Mouse (Mus musculus): ENCODE measurements around the gene Cog7.
A peak's percentile ranks its signal among the peaks of the same experiment; 100 is the strongest.

Gene Cog7

DNA sequence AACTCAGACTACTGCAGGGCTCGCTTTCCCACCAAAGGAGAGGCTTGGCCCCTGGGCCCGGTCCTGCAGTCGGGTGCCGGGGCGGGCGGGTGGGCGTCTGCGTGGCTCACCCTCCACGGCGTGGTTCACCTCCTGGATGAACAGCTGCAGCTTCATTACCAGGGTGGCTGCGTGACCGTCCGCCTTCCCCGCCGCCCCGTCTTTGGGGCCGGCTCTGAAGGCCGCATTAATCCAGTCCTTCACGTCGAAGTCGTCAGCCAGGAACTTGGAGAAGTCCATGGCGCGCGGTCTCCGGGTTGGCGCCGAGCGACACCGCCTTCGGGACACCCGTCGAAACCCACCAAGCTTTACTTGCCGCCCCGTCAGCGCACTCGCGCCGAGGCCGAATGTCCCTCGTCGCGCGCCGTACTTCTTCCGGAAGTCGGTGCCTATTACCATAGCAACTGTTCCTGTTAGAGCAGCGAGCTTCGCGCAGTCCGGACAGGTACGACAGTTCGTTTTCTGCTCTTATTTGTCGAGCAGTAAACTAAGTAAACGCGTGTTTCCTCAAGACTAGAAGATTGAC, at the start of gene Cog7:
Gene Cog7 (minus strand): TSS at position 405 of the 565 bp plus-strand sequence.
- peak; percentile 92 for DNase-seq (ENCODE audit: low spot score)

DNA sequence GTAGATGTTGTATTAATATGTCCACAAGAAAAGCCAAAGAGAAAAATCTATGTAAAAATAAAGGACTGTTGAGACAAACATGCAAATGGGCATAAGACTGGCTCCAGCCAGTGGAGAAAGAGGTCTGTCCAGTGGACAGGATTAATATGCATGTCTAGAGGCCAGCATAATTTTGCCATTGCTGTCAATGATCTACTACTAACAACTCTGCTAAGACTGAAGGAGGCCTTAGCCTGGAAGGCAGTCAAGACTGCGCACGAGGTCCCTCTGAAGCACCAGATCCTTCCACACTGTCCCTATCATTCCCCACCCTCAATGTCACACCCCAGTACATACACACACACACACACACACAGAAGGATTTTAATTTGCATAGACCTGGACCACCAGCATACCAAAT, 40.6 kb upstream of the Cog7 start:
- no peak for DNase-seq (ENCODE audit: low spot score)

DNA sequence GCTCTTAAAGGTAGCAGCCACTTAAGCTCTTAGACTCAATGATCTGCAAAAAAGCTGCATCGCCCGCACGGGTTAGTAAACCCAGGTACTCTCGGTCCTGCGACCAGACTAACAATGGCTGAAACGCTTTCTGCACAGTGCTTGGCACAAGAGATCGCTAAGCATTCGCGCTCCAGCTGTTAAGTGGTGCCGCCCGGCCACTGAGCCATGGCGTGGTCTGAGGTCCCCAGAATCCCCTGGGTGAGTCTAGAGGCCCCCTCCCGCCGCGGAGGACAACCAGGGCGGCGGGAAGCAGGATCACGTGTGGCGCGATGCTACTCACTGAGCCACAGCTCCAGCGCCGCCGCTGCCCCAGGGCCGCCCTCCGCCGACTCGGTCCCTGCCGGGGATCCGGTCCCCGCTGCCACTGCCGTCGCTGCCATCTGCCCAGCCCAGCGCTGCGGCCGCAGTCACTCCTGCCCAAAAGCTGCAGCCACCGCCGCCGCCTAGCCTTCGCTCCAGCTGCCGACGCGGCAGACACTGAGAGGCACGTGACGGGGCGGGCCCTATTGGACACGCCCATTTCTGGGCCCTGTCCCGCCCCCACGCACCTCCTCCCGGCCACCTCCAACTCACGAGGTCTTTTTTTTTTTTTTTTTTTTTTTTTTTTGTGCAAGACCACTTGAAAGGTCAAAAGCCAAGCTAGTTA, 39.3 kb upstream of the Cog7 start, which contains the start of gene Gga2:
Gene Gga2 (minus strand): TSS at position 556 of the 688 bp plus-strand sequence.
- peak; percentile 90 for DNase-seq (ENCODE audit: low spot score)

DNA sequence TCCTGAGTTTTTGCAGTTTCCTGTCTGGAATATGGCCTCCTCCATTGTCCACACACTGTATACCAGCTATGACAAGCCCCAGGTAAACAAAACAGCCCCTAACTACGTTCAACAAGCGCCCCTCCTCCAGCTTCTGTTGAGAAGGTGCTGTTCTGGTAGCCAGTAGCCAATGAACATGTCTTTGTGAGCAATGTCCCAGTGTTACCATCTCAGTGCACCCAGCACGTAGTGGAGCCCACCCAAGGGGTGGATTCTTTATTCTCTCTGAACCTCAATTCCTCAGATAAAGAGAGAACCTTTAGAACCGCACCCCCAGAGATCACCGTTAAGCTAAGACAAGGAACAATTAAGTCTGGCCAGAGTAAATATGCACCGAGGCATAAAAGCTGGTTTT, 38.8 kb upstream of the Cog7 start:
- no peak for DNase-seq (ENCODE audit: low spot score)

DNA sequence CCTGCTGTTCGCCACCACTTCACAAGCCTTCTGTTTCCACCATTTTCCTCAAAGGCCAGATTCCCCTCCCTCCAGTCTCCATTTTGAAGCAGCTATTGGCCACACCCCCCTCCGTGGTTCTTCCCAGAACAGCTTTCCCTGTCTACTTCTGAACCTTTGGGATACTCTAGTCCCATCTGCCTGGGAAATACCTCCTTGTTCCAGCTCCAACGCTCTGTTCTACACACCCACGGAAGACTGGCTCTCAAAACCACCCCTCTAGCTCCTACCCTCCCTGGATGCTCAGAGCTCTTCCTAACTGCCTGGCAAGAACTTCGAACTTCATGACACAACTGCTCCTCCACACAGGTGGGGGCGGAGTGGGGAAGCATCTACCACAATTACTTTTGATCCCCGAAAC, 37.5 kb upstream of the Cog7 start:
- no peak for DNase-seq (ENCODE audit: low spot score)

DNA sequence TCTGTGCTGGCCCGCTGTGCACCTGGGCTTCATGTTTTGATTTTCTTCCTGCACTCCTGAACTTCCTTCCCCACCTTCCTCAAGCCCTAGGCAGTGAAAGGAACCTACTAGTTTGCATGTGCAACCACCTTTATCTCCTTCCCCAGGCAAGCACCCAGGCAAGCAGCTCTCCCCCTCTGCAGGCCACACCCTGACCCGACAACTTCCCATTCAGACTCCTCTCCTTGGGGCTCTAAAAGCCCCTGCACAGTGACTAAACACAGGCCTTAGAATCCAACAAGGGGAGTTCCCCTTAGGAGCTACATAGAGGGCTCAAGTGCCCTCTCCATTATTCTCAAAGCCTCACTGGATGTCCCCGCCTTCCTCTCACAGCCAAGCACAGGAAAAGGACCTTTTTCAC, 36.7 kb upstream of the Cog7 start:
- peak; percentile 39 for DNase-seq (ENCODE audit: low spot score)

DNA sequence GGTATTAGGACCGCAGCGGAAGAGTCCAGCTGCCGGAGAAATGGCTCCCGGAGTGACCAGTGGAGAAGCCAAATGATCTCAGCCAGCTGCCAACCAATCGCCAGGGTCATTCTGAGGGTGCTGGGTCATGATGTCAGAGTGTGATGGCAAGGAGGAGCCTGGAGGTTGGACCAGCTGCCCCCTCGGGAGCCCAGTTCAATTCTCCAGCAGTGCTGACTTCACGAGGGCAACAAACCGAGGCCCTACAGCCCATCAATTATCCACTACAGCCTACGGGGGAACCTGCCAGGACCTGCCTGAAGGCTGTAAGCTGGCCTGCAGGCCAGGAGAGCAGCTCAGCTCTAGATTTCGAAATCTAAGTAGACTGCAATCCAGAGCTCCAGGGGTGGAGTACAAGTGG, 34.2 kb upstream of the Cog7 start:
- DNase-seq (ENCODE audit: low spot score): peak; percentile 16

DNA sequence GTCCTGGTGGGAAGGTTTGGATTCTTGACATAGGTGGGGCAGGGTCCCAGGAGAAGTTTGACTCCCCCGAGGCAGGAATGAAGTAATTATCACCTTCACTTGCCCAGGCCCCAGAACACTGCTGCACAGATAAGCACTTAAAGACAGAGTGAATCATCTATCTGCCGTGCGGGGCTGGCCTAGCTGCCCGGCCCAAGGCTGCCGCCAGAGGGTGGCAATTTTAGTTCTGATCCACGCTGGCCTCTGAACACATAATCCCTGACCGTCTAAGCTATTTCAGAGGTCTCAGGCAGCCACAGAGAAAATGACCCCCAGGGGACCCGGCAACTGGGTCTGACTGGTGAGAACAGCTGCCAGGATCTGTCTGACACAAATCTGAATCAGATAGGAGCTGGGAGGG, 33.6 kb upstream of the Cog7 start:
- DNase-seq (ENCODE audit: low spot score): no peak

DNA sequence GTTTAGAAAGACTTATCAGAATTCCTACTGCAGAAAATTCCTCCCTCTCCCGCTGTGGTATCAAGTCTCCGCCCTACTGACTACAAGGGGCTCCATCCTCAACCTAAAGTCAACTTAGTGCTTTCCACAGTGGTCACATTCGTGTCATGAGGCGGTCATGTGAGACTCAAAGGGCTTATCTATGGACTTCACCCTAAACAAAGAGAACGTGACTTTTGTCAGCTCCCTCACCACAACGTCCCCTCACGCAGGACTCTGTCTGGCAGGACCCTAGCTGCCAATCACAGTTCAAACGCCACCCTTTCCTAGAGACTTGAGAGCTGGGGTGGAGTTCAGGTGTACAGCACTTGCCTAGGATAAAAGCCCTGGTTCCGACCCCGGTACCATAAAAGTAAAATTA, 31.4 kb upstream of the Cog7 start:
- DNase-seq (ENCODE audit: low spot score): no peak

DNA sequence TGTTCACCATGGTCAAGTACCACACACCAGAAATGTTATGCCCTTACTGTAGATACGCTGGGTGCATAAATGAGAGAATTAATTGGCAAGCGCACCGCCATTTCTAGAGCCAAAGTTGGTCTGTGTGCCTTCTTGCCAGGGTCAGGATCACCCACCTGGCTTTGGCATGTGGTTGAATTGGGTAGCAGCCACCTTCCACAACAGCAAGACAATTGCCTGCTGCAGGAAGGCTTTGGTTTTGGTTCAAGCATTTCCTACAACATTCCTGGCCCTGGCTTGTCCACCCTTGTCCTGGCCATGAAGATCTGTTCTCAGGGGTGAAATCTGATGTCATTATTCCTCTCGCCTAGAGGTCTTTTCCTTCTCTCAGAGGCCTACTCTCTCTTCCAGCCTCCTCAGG, 30.9 kb upstream of the Cog7 start:
- no peak for DNase-seq (ENCODE audit: low spot score)

DNA sequence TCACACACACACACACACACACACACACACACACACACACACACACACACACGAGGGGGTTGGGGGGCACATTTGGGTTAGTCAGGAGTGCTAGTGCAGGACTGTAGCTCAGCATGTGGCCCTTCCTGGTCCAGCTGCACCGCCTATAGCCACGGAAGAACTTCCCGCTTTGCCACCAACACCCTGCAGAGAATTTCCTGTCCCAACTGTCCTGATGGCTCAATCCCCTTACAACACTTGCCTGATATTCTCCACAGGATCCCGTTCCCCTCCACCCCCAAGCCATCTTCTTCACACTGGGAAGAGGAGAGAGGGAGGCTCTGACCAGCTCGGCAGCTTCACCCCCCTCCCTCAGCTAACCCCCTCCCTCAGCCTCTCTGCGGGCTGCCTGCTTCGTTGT, 18.9 kb upstream of the Cog7 start:
- no peak for DNase-seq (ENCODE audit: low spot score)

DNA sequence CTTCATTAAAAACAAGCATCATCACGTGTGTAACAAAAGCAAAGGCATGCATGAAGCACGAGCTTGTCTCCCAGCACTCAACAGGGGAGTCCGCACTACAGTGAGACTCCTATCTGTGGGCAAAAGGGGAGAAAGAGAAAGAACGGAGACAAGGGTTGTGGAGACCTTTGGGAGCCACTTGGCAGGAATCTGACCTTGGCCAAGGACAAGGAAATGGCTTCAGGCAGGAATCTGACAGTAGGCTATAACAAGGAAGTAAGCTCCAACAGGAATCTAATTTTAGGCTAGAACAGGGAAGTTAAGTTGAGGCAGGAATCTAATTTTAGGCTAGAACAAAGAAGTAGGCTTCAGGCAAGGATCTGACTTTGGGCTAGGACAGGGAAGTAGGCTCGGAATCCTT, 14.4 kb upstream of the Cog7 start:
- DNase-seq (ENCODE audit: low spot score): no peak

DNA sequence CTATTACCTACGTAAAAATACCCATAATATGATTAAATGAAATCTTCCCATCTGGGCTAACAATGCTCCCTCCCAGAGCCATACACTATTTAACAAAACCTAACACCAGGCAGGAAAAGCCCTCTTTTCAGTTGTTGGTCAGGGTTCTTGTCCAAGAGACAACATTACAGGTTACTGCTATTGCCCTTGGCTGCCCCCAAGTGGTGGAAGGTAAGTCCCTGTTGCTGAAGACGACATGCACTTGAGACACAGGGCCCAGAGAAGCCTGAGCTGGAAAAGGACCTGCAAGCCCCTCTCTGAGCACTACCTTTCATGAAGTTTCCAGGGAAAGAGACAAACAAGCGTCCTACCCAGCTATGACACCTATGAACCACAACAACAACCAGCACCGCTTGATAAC, 6.5 kb downstream of the Cog7 start:
- peak; percentile 46 for DNase-seq (ENCODE audit: low spot score)

DNA sequence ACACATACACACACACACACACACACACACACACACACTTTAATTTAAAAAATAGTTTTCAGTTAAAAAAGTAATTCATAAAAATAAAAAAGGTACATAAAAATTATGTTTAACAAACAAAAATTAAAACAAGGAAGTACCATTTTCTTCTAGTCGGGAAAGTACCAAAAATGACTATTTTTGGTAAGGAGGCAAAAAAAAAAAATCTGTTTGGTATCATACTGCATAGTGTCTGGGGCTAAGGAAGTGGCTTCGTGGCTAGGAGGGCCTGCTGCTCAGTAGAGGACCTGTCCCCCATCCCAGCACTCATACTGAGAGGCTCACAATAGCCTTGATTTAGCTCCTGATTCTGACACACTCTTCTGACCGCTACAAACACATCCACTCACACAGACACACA, 9.8 kb downstream of the Cog7 start:
- no peak for DNase-seq (ENCODE audit: low spot score)

DNA sequence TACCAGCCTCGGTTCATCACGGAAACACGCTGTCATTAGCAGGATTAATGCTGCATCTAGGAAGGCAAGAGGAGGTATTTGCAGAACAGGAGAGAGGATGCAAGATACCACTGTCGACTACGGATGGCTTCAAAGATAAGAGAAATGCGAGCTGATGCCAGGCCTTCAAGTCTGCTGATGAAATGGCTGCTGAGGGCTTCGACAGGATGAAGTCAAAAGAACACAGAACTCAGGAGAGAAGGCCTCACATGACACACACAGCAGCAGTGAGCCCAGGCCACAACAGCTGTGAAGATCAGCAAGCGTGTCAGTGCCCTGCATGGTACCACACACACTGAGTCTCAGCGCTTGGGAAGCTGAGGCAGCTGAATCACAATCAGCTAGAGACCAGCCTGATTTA, 11.3 kb downstream of the Cog7 start:
- DNase-seq (ENCODE audit: low spot score): no peak

DNA sequence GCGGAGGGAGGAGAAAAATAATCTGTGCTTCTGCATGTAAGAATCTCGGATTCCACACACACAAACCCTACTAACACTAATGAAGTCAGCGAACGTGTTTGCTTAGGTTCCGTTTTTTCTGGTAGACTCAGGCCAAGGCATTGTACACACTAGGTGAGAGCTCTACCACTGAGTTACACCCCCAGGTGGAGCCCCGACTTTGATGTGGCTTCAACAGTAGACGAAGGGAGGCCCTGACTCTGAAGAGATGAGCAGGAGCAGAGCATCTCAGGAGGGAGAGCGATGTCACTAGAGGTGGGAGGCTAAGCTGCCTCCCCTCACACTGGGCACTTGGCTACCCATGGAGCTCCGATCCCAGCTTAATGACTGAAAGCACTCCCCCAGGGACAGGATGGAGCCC, 12.7 kb downstream of the Cog7 start:
- DNase-seq (ENCODE audit: low spot score): no peak

DNA sequence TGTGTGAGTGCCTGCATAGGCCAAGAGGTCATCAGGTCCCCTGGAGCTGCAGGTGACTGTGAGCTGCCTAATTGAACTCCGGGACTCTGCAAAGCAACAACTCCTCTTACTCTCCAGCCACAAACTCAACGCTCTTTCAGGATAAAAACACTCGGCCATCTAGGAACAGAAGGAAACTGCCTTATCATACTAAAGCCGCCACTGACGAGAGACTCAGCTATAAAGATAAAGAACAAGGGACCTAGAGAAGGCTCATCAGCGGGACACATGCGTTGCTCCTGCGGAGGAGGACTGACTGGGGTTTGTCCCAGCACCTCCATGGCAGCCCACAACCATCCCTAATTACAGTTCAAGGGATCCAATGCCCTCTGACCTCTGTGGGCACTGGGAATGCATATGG, 13.3 kb downstream of the Cog7 start:
- no peak for DNase-seq (ENCODE audit: low spot score)

DNA sequence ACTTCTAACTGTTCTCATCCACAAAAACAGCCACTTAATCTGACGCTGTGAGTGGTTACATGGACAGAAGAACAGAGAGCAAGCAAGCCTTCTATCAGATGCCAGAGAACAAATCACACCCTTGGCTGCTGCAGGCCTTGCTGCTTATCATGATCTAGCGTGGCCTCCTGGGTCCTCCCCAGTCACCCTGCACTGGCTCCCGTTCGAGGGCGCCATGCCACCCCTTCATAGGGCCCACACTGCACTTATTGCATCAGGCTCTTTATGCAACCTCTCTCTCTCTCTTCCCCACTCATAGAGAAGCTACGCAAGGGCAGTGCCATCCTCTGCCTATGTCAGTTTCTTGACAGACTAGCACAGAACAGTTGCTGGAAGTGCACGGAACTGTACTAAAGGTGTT, 15.3 kb downstream of the Cog7 start:
- no peak for DNase-seq (ENCODE audit: low spot score)

DNA sequence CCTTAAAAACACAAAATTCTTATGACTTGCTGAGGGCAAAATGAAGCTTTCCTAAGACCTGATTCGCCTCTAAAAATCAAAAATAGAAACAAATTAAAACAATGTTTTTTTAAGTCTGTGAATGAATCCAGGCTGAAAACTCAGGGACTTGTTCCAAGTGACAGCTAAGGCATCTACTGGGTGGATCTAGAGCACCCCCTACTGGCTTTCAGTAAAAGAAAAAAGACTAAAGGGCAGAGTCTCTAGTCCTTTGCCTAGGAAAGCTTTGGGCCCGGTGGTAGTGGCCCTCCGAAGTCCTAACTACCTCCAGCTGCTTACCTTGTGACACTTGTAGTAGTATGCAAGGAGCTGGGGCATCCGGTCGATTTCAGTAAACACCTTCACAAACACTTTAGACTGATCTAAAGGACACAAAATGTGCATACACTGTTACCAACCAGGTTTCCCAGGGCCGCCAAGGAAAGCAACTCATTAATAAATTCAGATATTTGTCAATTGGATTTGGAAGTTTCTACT, 17.6 kb downstream of the Cog7 start:
- DNase-seq (ENCODE audit: low spot score): peak; percentile 70

DNA sequence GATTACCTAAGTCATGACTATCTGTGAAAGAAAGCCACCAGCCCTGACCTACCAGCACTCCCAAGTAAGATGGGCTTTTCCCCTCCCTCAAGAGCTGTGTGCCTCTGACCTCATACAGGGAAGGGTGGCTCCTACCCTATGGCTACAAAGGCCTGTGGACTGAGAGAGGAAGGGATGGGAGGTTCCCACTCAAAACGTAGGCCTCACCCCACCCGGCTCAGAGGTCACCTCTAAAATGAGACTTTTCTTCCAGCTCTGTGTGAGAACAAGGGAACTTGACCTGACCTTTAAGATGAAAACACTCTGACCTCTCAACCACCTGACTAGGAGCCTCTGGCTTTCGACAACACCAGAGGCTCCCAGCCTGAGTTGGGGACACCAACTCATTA, 18.9 kb downstream of the Cog7 start:
- no peak for DNase-seq (ENCODE audit: low spot score)

DNA sequence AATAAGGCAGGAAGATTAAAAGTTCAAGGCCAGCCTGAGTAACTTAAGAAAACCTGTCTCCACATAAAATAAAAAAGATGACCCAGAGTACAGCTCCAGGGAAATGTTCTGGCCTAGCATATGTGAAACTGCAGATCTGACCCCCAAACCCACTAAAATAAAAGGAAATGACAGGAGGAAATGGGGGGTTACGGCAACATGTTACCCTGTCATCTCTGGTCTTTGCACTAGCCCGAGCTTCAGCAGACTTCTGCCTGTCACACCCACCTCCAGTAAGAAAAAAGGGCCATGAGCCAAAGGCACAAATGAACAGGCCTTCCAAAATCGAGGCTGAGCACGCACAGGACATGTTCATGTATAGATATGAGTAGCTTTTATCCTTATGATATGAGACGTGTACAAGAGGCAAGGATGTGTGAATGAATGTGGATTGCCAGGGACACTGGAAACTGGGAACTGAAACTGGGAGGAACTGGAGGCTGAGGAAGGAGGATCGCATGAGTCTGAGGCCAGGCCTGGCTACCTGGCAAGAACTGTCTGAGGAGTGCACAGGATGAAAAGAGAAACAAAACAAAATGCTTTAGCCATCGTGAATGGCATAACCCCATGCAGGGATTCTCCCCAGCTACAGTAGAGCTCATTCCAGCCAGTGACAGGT, 19.5 kb downstream of the Cog7 start:
- DNase-seq (ENCODE audit: low spot score): no peak

DNA sequence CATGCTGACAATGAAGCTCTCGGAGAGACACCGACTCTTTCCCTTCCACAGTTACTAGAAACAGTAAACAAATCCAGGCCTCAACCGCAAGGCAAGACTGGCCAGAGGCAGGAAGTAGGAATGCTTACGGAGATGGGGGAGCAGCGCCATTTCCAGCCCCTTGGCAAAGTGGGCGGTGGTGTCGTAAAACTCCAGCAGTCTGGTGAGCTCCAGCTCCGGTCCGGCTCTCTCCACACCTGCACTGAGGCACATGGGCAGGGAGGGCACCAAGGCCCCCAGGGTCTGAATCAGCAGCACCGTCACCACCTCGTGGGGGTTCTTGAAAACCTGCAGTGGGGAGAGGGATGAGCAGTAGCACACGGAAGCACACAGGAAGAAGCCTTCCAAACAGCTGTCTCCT, 25.7 kb downstream of the Cog7 start:
- DNase-seq (ENCODE audit: low spot score): no peak

DNA sequence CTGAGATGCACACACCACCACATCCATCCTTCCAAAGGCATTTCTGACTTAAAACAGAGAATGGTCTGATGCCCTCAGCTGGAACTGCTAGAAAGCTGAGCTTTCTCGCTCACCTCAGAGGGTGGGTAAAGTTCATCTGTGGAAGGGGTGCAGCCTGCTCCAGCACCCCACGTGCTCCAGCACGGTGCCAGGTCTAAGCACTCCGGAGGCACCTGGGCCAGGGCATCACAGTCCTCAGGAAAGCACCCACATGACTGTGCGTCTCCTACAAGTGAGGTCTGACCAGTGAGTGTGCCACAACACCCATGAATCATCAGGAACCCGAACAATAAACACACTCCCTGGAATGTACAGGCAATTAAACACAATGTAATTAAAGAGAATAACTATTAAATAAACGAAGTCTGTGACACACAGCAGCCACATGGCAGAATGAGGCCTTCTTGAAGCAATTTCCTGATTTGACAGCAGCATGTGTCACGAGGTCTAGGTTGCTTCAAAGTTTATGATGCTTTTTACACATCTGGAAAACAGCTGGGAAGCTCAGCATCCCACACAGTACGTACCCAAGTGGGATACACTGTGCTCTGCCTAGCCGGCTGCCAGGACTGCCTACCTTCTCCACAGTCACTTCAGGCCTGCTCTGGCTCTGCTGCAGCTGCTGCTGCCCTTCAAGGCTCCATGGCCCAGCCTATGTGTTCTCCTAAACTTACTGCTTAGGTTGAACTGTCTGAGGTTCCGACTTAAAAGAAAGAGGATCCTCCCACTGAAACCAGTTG, 26.4 kb downstream of the Cog7 start:
- no peak for DNase-seq (ENCODE audit: low spot score)
